ENCODE assay signal across 16 mouse cellular contexts in genomic region chr3:85500096-85500495, GRCm38 (mm10).
"Had no signal": no experiment of that assay in that cellular context is flagged by ENCODE, and none has a peak within 500 bp of the region (broad histone marks: within the 10 kb centered on the region; RNA-seq: fewer than 3 reads in every experiment).

No protein-coding gene starts in this region.

- DNase-seq: cerebellum, adult 9-10 months; cerebellum, adult 9-11 months; cerebellum, postnatal 10 days; cerebellum, postnatal 14 days; cerebellum, postnatal 25 days; cerebellum, postnatal 36 days; embryo, embryonic 11 days; forebrain, postnatal 0 days; gastrocnemius, adult 2 months; gastrocnemius, postnatal 10 days; gastrocnemius, postnatal 14 days; gastrocnemius, postnatal 25 days; gastrocnemius, postnatal 36 days; heart, adult 11 months; heart, adult 18-20 months; heart, adult 2 months had no signal
